Mouse (Mus musculus) regulatory T cell (primary cell): ENCODE data around the gene Mgat1.
"Not testable (repeated sequence)": the region's sequence is repeated elsewhere in the genome, so short reads cannot be mapped to it uniquely, and the experiment has no call there.

Experiments used
- in situ Hi-C: fragments of 300-600 bp; cut with MboI, MseI; formaldehyde crosslinking; loops from one replicate; pipeline ENCODE4 v1.15.1; 2025; ENCODE audit warnings: high pct_unique_total_duplicates

The Mgat1 gene

DNA sequence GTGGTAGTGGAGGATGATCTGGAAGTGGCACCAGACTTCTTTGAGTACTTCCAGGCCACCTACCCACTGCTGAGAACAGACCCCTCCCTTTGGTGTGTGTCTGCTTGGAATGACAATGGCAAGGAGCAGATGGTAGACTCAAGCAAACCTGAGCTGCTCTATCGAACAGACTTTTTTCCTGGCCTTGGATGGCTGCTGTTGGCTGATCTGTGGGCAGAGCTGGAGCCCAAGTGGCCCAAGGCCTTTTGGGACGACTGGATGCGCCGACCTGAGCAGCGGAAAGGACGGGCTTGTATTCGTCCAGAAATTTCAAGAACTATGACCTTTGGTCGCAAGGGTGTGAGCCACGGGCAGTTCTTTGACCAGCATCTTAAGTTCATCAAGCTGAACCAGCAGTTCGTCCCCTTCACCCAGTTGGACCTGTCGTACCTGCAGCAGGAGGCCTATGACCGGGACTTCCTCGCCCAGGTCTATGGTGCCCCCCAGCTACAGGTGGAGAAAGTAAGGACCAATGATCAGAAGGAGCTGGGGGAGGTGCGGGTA is 17.4 kb downstream of the Mgat1 start:
- in situ Hi-C loops, result loop anchor here (5.0 to 10.0 kb wide), 2 partner anchors 139 to 833 kb away; no protein-coding TSS in a partner anchor

DNA sequence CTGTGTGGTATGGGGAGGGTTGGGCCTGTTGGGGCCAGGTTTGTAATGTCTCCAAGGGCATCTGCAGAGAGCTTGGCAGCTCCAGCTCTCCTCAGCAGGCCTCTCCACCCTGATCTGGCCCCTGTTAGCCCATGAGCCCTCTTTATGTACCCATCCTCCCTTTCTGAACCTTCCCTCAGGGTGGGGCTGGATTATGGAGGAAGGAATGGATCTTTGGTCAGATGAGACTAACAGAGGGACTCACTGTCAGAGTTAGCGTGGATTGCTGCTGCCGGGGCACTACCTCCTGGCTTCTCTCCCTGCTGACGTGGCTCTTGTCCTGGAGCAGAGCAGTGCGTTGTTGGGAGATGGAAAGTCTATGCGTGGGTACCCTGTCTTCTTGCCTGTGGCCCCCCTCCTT is 18.3 kb downstream of the Mgat1 start:
- in situ Hi-C loops, result loop anchor here (5.0 to 10.0 kb wide), 2 partner anchors 140 to 833 kb away; no protein-coding TSS in a partner anchor

- in situ Hi-C loops, result loop anchor here (5.0 to 10.0 kb wide), 2 partner anchors 141 to 832 kb away; no protein-coding TSS in a partner anchor
Observed at GRCm38 (mm10) chr11:49263149-49263548, 19.2 kb downstream of the Mgat1 start.

DNA sequence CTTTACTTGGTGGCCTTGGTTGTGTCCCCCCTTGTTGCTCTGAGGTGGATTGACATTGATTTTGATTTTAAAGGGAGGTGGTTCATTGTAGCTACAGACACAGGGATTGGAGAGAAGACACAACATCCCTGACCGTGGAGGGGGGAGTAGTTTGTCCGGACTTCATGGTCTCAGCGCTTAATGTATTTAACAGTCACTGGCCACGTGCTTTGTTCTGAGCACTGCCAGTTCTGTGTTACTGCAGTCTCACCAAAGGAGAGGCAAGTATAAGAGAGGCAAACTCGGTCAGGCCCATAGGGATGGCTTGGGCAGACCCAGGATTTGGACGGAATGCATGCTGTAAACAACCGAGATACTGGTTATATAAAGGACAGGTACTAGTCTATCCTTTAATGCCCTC is 20.1 kb downstream of the Mgat1 start:
- in situ Hi-C loops, result loop anchor here (5.0 to 10.0 kb wide), 2 partner anchors 142 to 831 kb away; no protein-coding TSS in a partner anchor

GRCm38 (mm10) chr11:49264622-49265021 is 20.6 kb downstream of the Mgat1 start:
- in situ Hi-C loops, result loop anchor here (5.0 to 10.0 kb wide), 3 partner anchors 77 to 830 kb away; partner anchors contain the start of gene Btnl9

DNA sequence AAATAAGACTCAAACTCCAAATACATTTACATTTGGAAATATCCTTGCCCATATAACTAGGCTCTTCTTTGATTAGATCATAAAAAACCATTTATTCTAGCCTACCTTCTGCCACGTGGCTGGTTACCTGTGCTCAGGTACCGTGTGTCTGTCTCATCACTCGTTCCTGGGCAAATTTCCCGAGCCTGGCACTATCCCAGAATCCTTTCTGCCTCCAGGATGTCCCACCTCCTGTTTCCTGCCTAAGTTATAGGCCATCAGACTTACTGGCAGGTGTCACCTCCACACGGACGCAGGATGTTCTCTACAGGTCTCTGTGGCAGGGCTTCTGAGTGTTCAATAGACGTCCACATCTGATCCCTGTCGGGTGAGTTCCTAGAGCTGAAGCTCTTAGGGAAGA is 21.1 kb downstream of the Mgat1 start:
- in situ Hi-C loops, result loop anchor here (5.0 to 10.0 kb wide), 2 partner anchors 78 to 830 kb away; partner anchors contain the start of gene Btnl9

- in situ Hi-C loops, result loop anchor here (5.0 to 10.0 kb wide), 2 partner anchors 79 to 828 kb away; partner anchors contain the start of gene Btnl9
Observed at GRCm38 (mm10) chr11:49266671-49267070, 22.7 kb downstream of the Mgat1 start.

DNA sequence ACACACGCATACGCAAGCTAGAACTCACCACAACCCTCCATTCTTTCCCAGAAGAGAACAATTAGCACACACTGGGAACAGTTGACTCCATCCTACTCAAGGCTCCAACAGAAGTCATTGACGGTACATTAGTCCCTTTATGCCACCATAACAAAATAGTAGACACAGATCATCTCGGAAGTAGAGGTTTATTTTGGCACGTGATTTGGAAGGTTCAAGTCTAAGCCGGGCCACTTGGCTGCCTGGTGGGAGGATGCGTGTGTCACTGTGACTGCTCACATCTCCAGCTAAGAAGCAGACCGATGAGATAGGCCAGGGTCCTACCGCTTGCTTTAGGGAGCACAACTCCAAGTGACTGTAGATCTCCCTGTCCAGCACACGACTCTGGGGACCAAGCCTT is 23.3 kb downstream of the Mgat1 start:
- in situ Hi-C loops, result loop anchor here (5.0 to 10.0 kb wide), 2 partner anchors 80 to 827 kb away; partner anchors contain the start of gene Btnl9

DNA sequence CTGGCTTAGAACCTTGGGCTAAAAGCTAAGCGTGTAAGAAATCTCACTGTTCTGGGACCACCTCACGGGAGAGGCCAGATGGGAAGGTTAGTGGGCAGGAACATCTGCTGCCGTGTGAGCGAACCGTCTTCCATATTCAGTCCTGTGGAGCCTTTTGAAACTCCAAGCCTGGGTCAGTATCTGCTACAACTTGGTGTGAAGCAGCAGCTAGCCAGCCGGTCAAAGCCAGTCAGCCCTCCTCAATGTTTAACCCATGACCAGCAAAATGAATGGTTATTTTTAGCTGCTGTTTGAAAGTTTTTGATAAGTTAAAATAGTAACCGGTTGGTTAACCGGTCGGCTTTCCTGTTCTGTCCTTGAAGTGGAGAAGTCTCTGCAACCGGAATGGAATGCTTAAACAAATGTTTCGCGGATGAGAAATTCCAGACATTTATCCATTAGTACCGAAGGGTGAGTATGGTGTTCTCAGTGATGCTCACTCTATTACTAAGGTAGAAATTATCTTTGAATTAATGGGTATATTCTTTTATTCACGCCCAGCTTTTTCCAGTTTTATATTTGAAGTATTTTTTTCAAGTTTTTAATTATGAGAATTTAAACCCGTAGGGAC is 24.1 kb downstream of the Mgat1 start:
- in situ Hi-C loops, result loop anchor here (5.0 to 10.0 kb wide), 2 partner anchors 81 to 827 kb away; partner anchors contain the start of gene Btnl9

- in situ Hi-C loops, result loop anchor here (5.0 to 10.0 kb wide), 2 partner anchors 82 to 825 kb away; partner anchors contain the start of gene Btnl9
Observed at GRCm38 (mm10) chr11:49269761-49270160, 25.8 kb downstream of the Mgat1 start.

DNA sequence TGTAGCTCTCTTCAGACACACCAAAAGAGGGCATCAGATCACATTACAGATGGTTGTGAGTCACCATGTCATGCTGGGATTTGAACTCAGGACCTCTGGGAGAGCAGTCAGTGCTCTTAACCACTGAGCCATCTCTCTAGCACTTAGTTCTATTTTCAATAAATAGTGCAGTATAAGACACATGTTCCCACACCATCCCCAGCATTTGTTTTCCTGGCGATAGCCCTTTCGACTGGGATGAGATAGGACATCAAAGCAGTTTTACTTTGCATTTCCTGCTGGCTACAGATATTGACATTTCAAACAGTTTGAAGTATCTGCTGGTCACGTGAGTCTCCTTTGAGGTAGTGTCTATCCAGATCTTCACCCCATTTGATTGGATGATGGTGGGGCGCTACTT is 26.4 kb downstream of the Mgat1 start:
- in situ Hi-C loops, result no loop called here

DNA sequence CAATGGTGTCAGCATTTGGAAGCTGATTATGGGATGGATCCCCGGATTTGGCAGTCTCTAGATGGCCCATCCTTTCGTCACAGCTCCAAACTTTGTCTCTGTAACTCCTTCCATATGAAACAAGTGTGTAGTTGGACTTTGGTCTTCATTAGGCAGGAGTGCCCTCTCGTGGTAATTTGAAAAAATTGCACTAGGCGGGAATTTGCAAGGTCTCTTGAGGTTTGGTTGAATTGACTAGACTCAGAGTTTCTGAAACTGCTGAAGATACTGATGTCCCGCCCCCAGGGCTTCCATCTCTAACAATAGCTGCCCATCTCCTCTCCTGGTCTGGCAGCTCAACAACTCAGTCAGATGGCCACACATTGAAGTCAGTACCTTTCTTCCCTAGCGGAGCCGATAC is 27.3 kb downstream of the Mgat1 start:
- in situ Hi-C loops, result no loop called here

DNA sequence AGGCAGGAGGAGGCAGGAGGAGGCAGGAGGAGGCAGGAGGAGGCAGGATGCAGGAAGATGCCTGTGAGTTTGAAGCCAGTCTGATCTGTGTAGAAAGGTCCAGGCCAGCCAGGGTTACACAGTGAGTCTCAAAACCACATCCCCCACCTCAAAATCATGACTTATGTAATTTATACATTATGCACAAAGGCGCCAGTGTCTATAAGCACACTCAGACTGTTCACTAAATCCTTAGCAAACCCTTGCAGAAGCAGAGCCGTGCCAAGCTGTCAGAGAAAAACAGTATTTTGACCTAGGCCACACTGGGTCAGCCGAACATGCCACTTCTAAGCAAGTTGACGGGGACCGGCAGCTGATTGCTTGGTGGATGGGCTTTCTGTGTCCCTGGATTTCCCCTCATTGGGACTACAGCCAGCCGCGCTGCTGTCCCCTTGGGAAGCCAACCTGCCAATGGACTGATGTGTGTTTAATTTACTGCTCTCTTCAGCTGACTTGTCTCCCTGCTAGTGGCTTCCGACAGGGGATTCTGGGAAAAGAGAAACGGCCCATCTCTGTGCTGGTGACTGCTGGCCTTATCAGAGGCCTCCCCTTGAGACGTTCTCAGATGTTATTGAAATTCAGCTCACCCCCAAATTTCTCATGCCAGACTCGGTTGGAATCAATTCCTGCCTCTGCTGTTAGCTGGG is 30.0 kb downstream of the Mgat1 start:
- in situ Hi-C loops, result no loop called here

DNA sequence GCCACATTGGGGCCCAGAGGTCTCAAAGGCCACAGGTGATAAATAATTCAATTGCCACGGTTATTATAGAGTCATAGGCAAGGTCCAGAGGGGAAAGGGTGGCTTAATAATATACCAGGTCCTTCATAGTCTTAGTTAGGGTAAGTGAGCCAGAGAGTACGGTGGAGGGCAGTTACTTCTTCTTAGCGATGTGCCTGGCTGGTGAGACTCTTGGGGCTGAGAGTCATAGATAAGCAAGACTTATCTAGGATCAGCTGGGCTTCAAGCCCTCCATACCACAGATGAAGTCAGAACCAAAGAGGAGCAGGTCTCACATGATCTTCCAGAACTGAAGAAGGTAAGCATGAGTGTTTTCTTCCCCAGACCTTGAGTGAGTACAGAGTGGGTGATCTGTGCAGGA is 34.2 kb downstream of the Mgat1 start, which contains the start of gene Olfr1393:
Olfr1393 (plus strand) TSS at position 83 of the 400 bp plus-strand sequence.
- in situ Hi-C loops, result no loop called here

DNA sequence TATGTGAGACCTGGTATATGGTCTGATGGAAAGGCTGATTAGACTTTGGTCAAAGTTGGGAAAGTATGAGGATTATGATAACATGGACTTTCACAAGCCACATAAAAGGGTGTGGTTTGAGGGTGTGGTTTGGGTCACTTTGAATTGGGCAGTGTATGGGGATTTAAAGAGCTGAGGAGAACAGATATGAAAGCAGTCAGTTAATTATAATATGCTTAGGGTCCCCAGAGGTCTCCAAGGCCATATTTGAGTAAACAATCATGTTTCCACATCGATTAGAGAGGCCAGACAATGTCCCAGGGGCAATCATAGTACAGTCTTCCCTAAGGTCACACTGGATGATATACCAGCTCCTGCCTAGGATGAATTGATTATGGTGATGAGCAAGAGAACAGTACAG is 41.0 kb downstream of the Mgat1 start, which contains the start of gene Olfr1392:
Olfr1392 (plus strand) TSS at position 301 of the 400 bp plus-strand sequence.
- in situ Hi-C loops, result not testable (repeated sequence)

DNA sequence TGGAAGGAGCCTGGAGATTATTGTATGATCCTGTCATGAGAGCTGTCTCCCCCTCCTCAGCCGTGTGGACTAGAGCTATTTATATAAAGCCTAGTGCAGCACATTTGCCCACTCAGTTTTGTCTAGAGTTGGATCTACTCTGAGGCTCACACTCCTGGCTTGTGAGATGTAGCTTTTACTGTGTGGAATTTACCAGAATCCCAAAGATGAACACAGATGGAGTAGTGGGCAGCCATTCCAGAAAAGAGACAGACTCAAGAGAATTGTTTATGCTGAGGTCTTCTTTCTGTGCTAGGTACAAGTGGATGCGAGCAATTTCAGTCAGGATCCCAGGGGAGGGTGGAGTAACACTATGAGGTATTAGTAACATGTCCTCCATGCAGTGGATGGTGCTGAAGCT is 43.3 kb downstream of the Mgat1 start:
- in situ Hi-C loops, result no loop called here

GRCm38 (mm10) chr11:49292777-49293176 is 48.8 kb downstream of the Mgat1 start:
- in situ Hi-C loops, result no loop called here

- in situ Hi-C loops, result no loop called here
Observed at GRCm38 (mm10) chr11:49304441-49304840, 60.5 kb downstream of the Mgat1 start, which contains the start of gene Olfr10. Olfr10 (plus strand) TSS chr11:49304741.

DNA sequence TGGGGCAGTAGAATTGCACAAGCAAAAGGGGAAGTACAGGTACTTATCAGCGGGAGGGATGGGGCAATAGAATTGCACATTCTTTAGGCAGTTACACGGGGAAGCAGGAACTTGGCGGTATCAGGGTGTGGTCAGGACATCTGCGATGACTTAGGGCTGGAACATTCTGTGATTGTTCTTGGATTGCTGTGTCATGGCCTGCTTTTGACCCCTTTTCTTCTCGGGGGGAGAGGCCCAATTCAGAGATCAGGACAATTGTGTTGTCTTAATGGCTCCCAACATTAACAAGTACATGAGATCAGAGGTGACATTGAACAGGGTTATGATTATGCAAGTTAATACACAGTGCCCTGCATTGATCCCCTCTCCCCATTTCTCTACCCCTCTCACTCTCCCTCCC is 64.6 kb downstream of the Mgat1 start:
- in situ Hi-C loops, result not testable (repeated sequence)
